Mouse (Mus musculus) liver, embryonic 11.5 days (tissue): ENCODE measurements around the gene Runx2. TPM values are rescaled to one million over a fixed set of nuclear protein-coding genes. Genes with fewer than 3 reads are reported as not detected.

ENCODE experiments used
- ATAC-seq: fragments of 200-750 bp; cut with Nextera tagmentation; replicated peaks from 2 replicates; pipeline ENCODE4 v1.8.0; 2017; ENCODE audit warnings: moderate number of reproducible peaks, mild to moderate bottlenecking, moderate TSS enrichment, moderate library complexity; ENCODE audit not compliant: low FRiP score
- DNase-seq: peaks from one replicate; pipeline ENCODE4 v3.0.0-alpha.2; 2017; ENCODE audit warnings: low spot score
- H3K27ac ChIP-seq: fragments of 300-500 bp; sonication (generic); 2 replicates; pipeline ENCODE4 v1.5.1; 2014; ENCODE audit warnings: mild to moderate bottlenecking, low read depth, low read length, control low read depth
- H3K27me3 ChIP-seq: fragments of 300-500 bp; sonication (generic); replicated peaks from 2 replicates; pipeline ENCODE4 v1.6.1; 2014; ENCODE audit warnings: low read length, mixed read lengths; ENCODE audit not compliant: control insufficient read depth, insufficient read depth
- H3K36me3 ChIP-seq: fragments of 300-500 bp; sonication (generic); 2 replicates; pipeline ENCODE4 v1.6.1; 2014; ENCODE audit warnings: mild to moderate bottlenecking, low read length, moderate library complexity, mixed read lengths; ENCODE audit not compliant: control insufficient read depth, insufficient read depth
- H3K4me1 ChIP-seq: fragments of 300-500 bp; sonication (generic); replicated peaks from 2 replicates; pipeline ENCODE4 v1.6.1; 2014; ENCODE audit warnings: low read length, mixed read lengths; ENCODE audit not compliant: control insufficient read depth, insufficient read depth
- H3K4me2 ChIP-seq: fragments of 300-500 bp; sonication (generic); 2 replicates; pipeline ENCODE4 v1.6.1; 2014; ENCODE audit warnings: mild to moderate bottlenecking, control low read depth, moderate library complexity
- H3K4me3 ChIP-seq: fragments of 300-500 bp; sonication (generic); 2 replicates; pipeline ENCODE4 v1.5.1; 2014; ENCODE audit warnings: low read depth, low read length, control low read depth
- H3K9ac ChIP-seq: fragments of 300-500 bp; sonication (generic); 2 replicates; pipeline ENCODE4 v1.6.1; 2014; ENCODE audit warnings: low read depth, low read length, control low read depth
- H3K9me3 ChIP-seq: fragments of 300-500 bp; sonication (generic); 2 replicates; pipeline ENCODE4 v1.6.1; 2016; ENCODE audit warnings: low read length, inconsistent platforms, mixed read lengths; ENCODE audit not compliant: control insufficient read depth
- WGBS: fragments of 180-500 bp; shearing (Covaris S2); extraction: QIAGEN DNeasy Blood & Tissue Kit; methylation state at CpG from one replicate; pipeline ENCODE4 v1.1.7; 2014; 5-methylcytosine and 5-hydroxymethylcytosine counted together
- polyA plus RNA-seq: library from polyadenylated mRNA; unstranded; fragments of >200 nt; fragmentation: Nextera tagmentation; extraction: Ambion mirVana; gene quantifications from 2 replicates; pipeline ENCODE4 v1.2.1, GENCODE M21; 2014

Gene Runx2
- polyA plus RNA-seq, 1 experiment from 2014 or later: 1.7 TPM

GRCm38 (mm10) chr17:44560016-44560415, 254.6 kb downstream of the Runx2 start:
- H3K4me1 ChIP-seq: no peaks in the 10 kb centered on the region
- DNase-seq: no peak
- no peak overlapping the region for H3K4me3 ChIP-seq
- H3K27me3 ChIP-seq: no peaks in the 10 kb centered on the region; the same call in 1 of the 2 replicates
- H3K4me2 ChIP-seq: no peak overlapping the region
- H3K36me3 ChIP-seq: no peaks in the 10 kb centered on the region
- ATAC-seq: no peak
- no peaks in the 10 kb centered on the region for H3K9me3 ChIP-seq
- no peak overlapping the region for H3K9ac ChIP-seq
- 66% methylated on average over 7 of the region's 7 CpGs for WGBS
- H3K27ac ChIP-seq: no peak overlapping the region

- no peak for ATAC-seq
- WGBS: 70% methylated on average over 16 of the region's 16 CpGs
These were observed 257.1 kb downstream of the Runx2 start for GRCm38 (mm10) chr17:44557199-44558111.

GRCm38 (mm10) chr17:44554941-44555340, 259.7 kb downstream of the Runx2 start:
- H3K27me3 ChIP-seq: no peaks in the 10 kb centered on the region
- H3K9me3 ChIP-seq: no peaks in the 10 kb centered on the region
- H3K4me1 ChIP-seq: no peaks in the 10 kb centered on the region
- H3K27ac ChIP-seq: no peak overlapping the region
- 85% methylated on average over 4 of the region's 4 CpGs for whole genome bisulfite sequencing
- DNase-seq (no peak), ATAC-seq (no peak)
- H3K4me2 ChIP-seq: no peak overlapping the region
- no peak overlapping the region for H3K9ac ChIP-seq
- no peak overlapping the region for H3K4me3 ChIP-seq
- H3K36me3 ChIP-seq: no peaks in the 10 kb centered on the region

More at GRCm38 (mm10) chr17:44557199-44558111, 257.1 kb downstream of the Runx2 start:
- H3K27me3 ChIP-seq: no peaks in the 10 kb centered on the region; the same call in 1 of the 2 replicates
- no peaks in the 10 kb centered on the region for H3K4me1 ChIP-seq
- no peak overlapping the region for H3K9ac ChIP-seq
- H3K4me3 ChIP-seq: no peak overlapping the region
- DNase-seq: no peak
- H3K36me3 ChIP-seq: no peaks in the 10 kb centered on the region
- no peak overlapping the region for H3K27ac ChIP-seq
- H3K9me3 ChIP-seq: no peaks in the 10 kb centered on the region
- no peak overlapping the region for H3K4me2 ChIP-seq

- H3K4me1 ChIP-seq: no peaks in the 10 kb centered on the region
- no peaks in the 10 kb centered on the region; the same call in 1 of the 2 replicates for H3K27me3 ChIP-seq
- no peak overlapping the region for H3K4me3 ChIP-seq
- H3K4me2 ChIP-seq: no peak overlapping the region
- H3K36me3 ChIP-seq: no peaks in the 10 kb centered on the region
- WGBS: 74% methylated on average over 2 of the region's 2 CpGs
- no peaks in the 10 kb centered on the region for H3K9me3 ChIP-seq
- no peak for ATAC-seq
- H3K9ac ChIP-seq: no peak overlapping the region
- no peak for DNase-seq
- H3K27ac ChIP-seq: no peak overlapping the region
These were observed 265.0 kb downstream of the Runx2 start for GRCm38 (mm10) chr17:44549551-44549950.

- 65% methylated on average over 4 of the region's 4 CpGs for WGBS
- no peak for ATAC-seq
These were observed 266.7 kb downstream of the Runx2 start for GRCm38 (mm10) chr17:44547922-44548321.

GRCm38 (mm10) chr17:44546801-44547200, 267.8 kb downstream of the Runx2 start:
- 47% methylated on average over 8 of the region's 8 CpGs for WGBS
- ATAC-seq: no peak
- H3K4me3 ChIP-seq: no peak overlapping the region
- no peaks in the 10 kb centered on the region for H3K36me3 ChIP-seq
- no peaks in the 10 kb centered on the region for H3K4me1 ChIP-seq
- H3K4me2 ChIP-seq: no peak overlapping the region
- no peak overlapping the region for H3K9ac ChIP-seq
- H3K27ac ChIP-seq: no peak overlapping the region
- no peaks in the 10 kb centered on the region; the same call in 1 of the 2 replicates for H3K27me3 ChIP-seq
- no peak for DNase-seq
- no peaks in the 10 kb centered on the region for H3K9me3 ChIP-seq

More at GRCm38 (mm10) chr17:44547922-44548321, 266.7 kb downstream of the Runx2 start:
- H3K36me3 ChIP-seq: no peaks in the 10 kb centered on the region
- H3K4me3 ChIP-seq: no peak overlapping the region
- no peaks in the 10 kb centered on the region; the same call in 1 of the 2 replicates for H3K27me3 ChIP-seq
- H3K4me1 ChIP-seq: no peaks in the 10 kb centered on the region
- H3K9ac ChIP-seq: no peak overlapping the region
- no peak overlapping the region for H3K27ac ChIP-seq
- no peak overlapping the region for H3K4me2 ChIP-seq
- no peak for DNase-seq
- no peaks in the 10 kb centered on the region for H3K9me3 ChIP-seq

- 53% methylated on average over 14 of the region's 14 CpGs for WGBS
- no peak overlapping the region for H3K27ac ChIP-seq
- no peaks in the 10 kb centered on the region for H3K9me3 ChIP-seq
- H3K4me1 ChIP-seq: no peaks in the 10 kb centered on the region
- H3K36me3 ChIP-seq: no peaks in the 10 kb centered on the region
- DNase-seq: no peak
- no peak for ATAC-seq
- no peak overlapping the region for H3K4me2 ChIP-seq
- no peak overlapping the region for H3K4me3 ChIP-seq
- H3K9ac ChIP-seq: no peak overlapping the region
- H3K27me3 ChIP-seq: no peaks in the 10 kb centered on the region; the same call in 1 of the 2 replicates
These were observed 269.3 kb downstream of the Runx2 start for GRCm38 (mm10) chr17:44545141-44545813.

- 83% methylated on average over 3 of the region's 3 CpGs for WGBS
- ATAC-seq (no peak), DNase-seq (no peak)
- no peak overlapping the region for H3K9ac ChIP-seq
- no peaks in the 10 kb centered on the region; the same call in 1 of the 2 replicates for H3K27me3 ChIP-seq
- no peak overlapping the region for H3K27ac ChIP-seq
- no peak overlapping the region for H3K4me3 ChIP-seq
- no peak overlapping the region for H3K4me2 ChIP-seq
- H3K4me1 ChIP-seq: no peaks in the 10 kb centered on the region
- no peaks in the 10 kb centered on the region for H3K36me3 ChIP-seq
- H3K9me3 ChIP-seq: no peaks in the 10 kb centered on the region
These were observed 271.9 kb downstream of the Runx2 start for GRCm38 (mm10) chr17:44542706-44543105.
